Mouse (Mus musculus) mouse trophoblast stem cell (cell line): ENCODE results near the gene Gm12695.

Experiments
- in situ Hi-C, 2 experiments: fragments of 300-500 bp; cut with MseI, MboI; formaldehyde crosslinking; loops; 2 replicates in 1 of 2; 3 replicates in 1 of 2; pipeline ENCODE4 v1.15.1; 2025

Gene Gm12695

GRCm38 (mm10) chr4:96785086-96785485, at the start of gene Gm12695:
Gene Gm12695 (minus strand): TSS chr4:96785186.
- in situ Hi-C loops: no loop called here

GRCm38 (mm10) chr4:96825540-96826045, 40.6 kb upstream of the Gm12695 start:
- in situ Hi-C loops: no loop called here

GRCm38 (mm10) chr4:96806824-96807808, 22.1 kb upstream of the Gm12695 start:
- in situ Hi-C loops: no loop called here

GRCm38 (mm10) chr4:96799380-96800157, 14.6 kb upstream of the Gm12695 start:
- in situ Hi-C loops: no loop called here

- in situ Hi-C loops: no loop called here
Measured at GRCm38 (mm10) chr4:96797583-96797982, 12.6 kb upstream of the Gm12695 start.

- in situ Hi-C loops: no loop called here
Measured at GRCm38 (mm10) chr4:96791301-96791700, 6.3 kb upstream of the Gm12695 start.

GRCm38 (mm10) chr4:96789905-96790304, 4.9 kb upstream of the Gm12695 start:
- in situ Hi-C loops: no loop called here

GRCm38 (mm10) chr4:96786610-96787009, 1.6 kb upstream of the Gm12695 start:
- in situ Hi-C loops: no loop called here

GRCm38 (mm10) chr4:96772966-96773566, 11.9 kb downstream of the Gm12695 start:
- in situ Hi-C loops: no loop called here

- in situ Hi-C loops: no loop called here
Measured at GRCm38 (mm10) chr4:96766396-96766998, 18.5 kb downstream of the Gm12695 start.

- in situ Hi-C loops: no loop called here
Measured at GRCm38 (mm10) chr4:96751953-96752352, 33.0 kb downstream of the Gm12695 start.

- in situ Hi-C loops: no loop called here
Measured at GRCm38 (mm10) chr4:96740472-96740871, 44.5 kb downstream of the Gm12695 start.

GRCm38 (mm10) chr4:96729256-96729655, 55.7 kb downstream of the Gm12695 start:
- in situ Hi-C loops: no loop called here

GRCm38 (mm10) chr4:96728211-96728610, 56.8 kb downstream of the Gm12695 start:
- in situ Hi-C loops: no loop called here

- in situ Hi-C loops: no loop called here
Measured at GRCm38 (mm10) chr4:96725415-96726055, 59.5 kb downstream of the Gm12695 start.

- in situ Hi-C loops: no loop called here
Measured at GRCm38 (mm10) chr4:96722301-96722700, 62.7 kb downstream of the Gm12695 start.

- in situ Hi-C loops: no loop called here
Measured at GRCm38 (mm10) chr4:96718977-96719966, 65.7 kb downstream of the Gm12695 start.

- in situ Hi-C loops: no loop called here
Measured at GRCm38 (mm10) chr4:96718503-96718902, 66.5 kb downstream of the Gm12695 start.

GRCm38 (mm10) chr4:96705281-96705951, 79.6 kb downstream of the Gm12695 start:
- in situ Hi-C loops: no loop called here
